7 mouse cellular contexts compared by ENCODE assay signal in genomic region chr2:116972614-116972985, GRCm38 (mm10).
DNase-seq lines count a peak whose midpoint lies in the region; ATAC-seq and TF ChIP-seq lines count a peak whose summit lies in the region.

No protein-coding gene starts in this region.

- no peak overlapping the region for H3K4me3 ChIP-seq in CH12.LX (replicated peaks in 1 of 3; ENCODE audit: low read depth in 2 of 3, low read length in 2 of 3, poor library complexity in 1 of 3)
- H3K4me3 ChIP-seq in forebrain, embryonic 11.5 days (ENCODE audit: low read depth, low read length): no peak overlapping the region
- H3K4me3 ChIP-seq in hindbrain, postnatal 0 days (ENCODE audit: low read length): no peak overlapping the region
- peak overlapping the region; percentile 40 for H3K4me3 ChIP-seq in midbrain, embryonic 10.5 days

- no peaks in the 10 kb centered on the region for H3K27me3 ChIP-seq in CH12.LX (replicated peaks)
- H3K27me3 ChIP-seq in forebrain, embryonic 11.5 days (ENCODE audit: control insufficient read depth, insufficient read depth, low read length): 0 out of 2 replicates have a peak, but pooled peaks cover 2% of the 10 kb centered on the region
- H3K27me3 ChIP-seq in hindbrain, postnatal 0 days (ENCODE audit: insufficient read depth, low read length): no peaks in the 10 kb centered on the region
- peaks cover 38% of the 10 kb centered on the region for H3K27me3 ChIP-seq in midbrain, embryonic 10.5 days (ENCODE audit: low read depth, poor library complexity, severe bottlenecking)

- no peak for TF ChIP-seq RAD21 in CH12.LX (IDR thresholded peaks at IDR 0.05; ENCODE audit: low read depth, low read length)

- in situ Hi-C loops in CH12.LX (cut with MboI; ENCODE audit: low pct_ligation_motif_present, low pct_unique_long_range_greater_than_20kb, low sequenced_read_pairs): loop anchor here (10.0 kb wide), 1 partner anchor 152 kb away; the partner anchor contains the start of gene Spred1

- H3K4me2 ChIP-seq in CH12.LX (ENCODE audit: insufficient read depth, low read depth, poor library complexity, severe bottlenecking): peak overlapping the region; percentile 96
- peak overlapping the region; percentile 41 for H3K4me2 ChIP-seq in forebrain, embryonic 11.5 days (ENCODE audit: low read depth, low read length, severe bottlenecking)
- H3K4me2 ChIP-seq in hindbrain, postnatal 0 days (ENCODE audit: low read depth, low read length): peak overlapping the region; percentile 42

- peak; percentile 42 for ATAC-seq in forebrain, embryonic 11.5 days (replicated peaks; ENCODE audit: low FRiP score)
- no peak for ATAC-seq in hindbrain, postnatal 0 days

- TF ChIP-seq CTCF in CH12.LX (conservative IDR thresholded peaks at IDR 0.05 in 1 of 2, IDR thresholded peaks at IDR 0.05 in 1 of 2; ENCODE audit: low read depth in 2 of 2, low read length in 2 of 2): no peak
- peak; percentile 35 for TF ChIP-seq CTCF in hindbrain, postnatal 0 days (IDR thresholded peaks at IDR 0.05; ENCODE audit: low read depth)

- no peaks in the 10 kb centered on the region for H3K9me3 ChIP-seq in CH12.LX (replicated peaks; ENCODE audit: low read length)
- no peaks in the 10 kb centered on the region for H3K9me3 ChIP-seq in forebrain, embryonic 11.5 days (ENCODE audit: control insufficient read depth, low read length)
- H3K9me3 ChIP-seq in hindbrain, postnatal 0 days (ENCODE audit: low read length): no peaks in the 10 kb centered on the region
- no peaks in the 10 kb centered on the region for H3K9me3 ChIP-seq in midbrain, embryonic 10.5 days (replicated peaks)

- H3K36me3 ChIP-seq in CH12.LX (replicated peaks in 1 of 2; ENCODE audit: control insufficient read depth in 1 of 2, insufficient read depth in 1 of 2, low read length in 1 of 2): no peaks in the 10 kb centered on the region
- H3K36me3 ChIP-seq in forebrain, embryonic 11.5 days (ENCODE audit: control insufficient read depth, insufficient read depth, low read length): no peaks in the 10 kb centered on the region
- H3K36me3 ChIP-seq in hindbrain, postnatal 0 days (ENCODE audit: insufficient read depth, low read length): no peaks in the 10 kb centered on the region
- H3K36me3 ChIP-seq in midbrain, embryonic 10.5 days: no peaks in the 10 kb centered on the region

- TF ChIP-seq EP300 in CH12.LX (IDR thresholded peaks at IDR 0.05; ENCODE audit: low read length): no peak

- peak overlapping the region; percentile 30 for H3K9ac ChIP-seq in CH12.LX (ENCODE audit: insufficient read depth, low read depth)
- no peak overlapping the region for H3K9ac ChIP-seq in forebrain, embryonic 11.5 days (ENCODE audit: low read length)
- no peak overlapping the region for H3K9ac ChIP-seq in hindbrain, postnatal 0 days (replicated peaks; ENCODE audit: low read length)

- peak; percentile 87 for DNase-seq in 416B (ENCODE audit: low read depth)
- peak; percentile 47 for DNase-seq in CH12.LX (ENCODE audit: extremely low read depth)
- peak; percentile 63 for DNase-seq in forebrain, embryonic 11.5 days (ENCODE audit: low spot score)
- DNase-seq in hindbrain, postnatal 0 days (ENCODE audit: low spot score): peak; percentile 73
- peak; percentile 69 for DNase-seq in midbrain, embryonic 10.5 days (ENCODE audit: low spot score)
- DNase-seq in cerebellum, postnatal 25 days: no peak
- no peak for DNase-seq in cerebellum, adult 18-20 months

- WGBS in forebrain, embryonic 11.5 days: under 1% methylated on average over 6 of the region's 6 CpGs
- WGBS in hindbrain, postnatal 0 days: 5% methylated on average over 6 of the region's 6 CpGs
- under 1% methylated on average over 6 of the region's 6 CpGs for WGBS in midbrain, embryonic 10.5 days

- no peak for TF ChIP-seq POLR2A in CH12.LX (IDR thresholded peaks at IDR 0.05; ENCODE audit: low read depth, low read length)

- H3K4me1 ChIP-seq in CH12.LX (ENCODE audit: control insufficient read depth in 1 of 2, insufficient read depth in 2 of 2): peaks cover 12 to 39% of the 10 kb centered on the region in 2 experiments; a peak in 3 of 4 replicates
- peaks cover 33% of the 10 kb centered on the region for H3K4me1 ChIP-seq in forebrain, embryonic 11.5 days (replicated peaks; ENCODE audit: control insufficient read depth, insufficient read depth, low read length)
- H3K4me1 ChIP-seq in hindbrain, postnatal 0 days (ENCODE audit: insufficient read depth, low read length): peaks cover 23% of the 10 kb centered on the region
- H3K4me1 ChIP-seq in midbrain, embryonic 10.5 days: peaks cover 68% of the 10 kb centered on the region

- dilution Hi-C loops in CH12.LX (cut with MboI; ENCODE audit: extremely low pct_ligation_motif_present, extremely low pct_unique_long_range_greater_than_20kb, low sequenced_read_pairs): no loop called here

- H3K27ac ChIP-seq in CH12.LX (ENCODE audit: insufficient read depth, low read depth): no peak overlapping the region
- peak overlapping the region; percentile 65 for H3K27ac ChIP-seq in forebrain, embryonic 11.5 days (ENCODE audit: low read depth, low read length)
- H3K27ac ChIP-seq in hindbrain, postnatal 0 days: peak overlapping the region; percentile 67; the same call in 1 of the 2 replicates
- peak overlapping the region; percentile 76 for H3K27ac ChIP-seq in midbrain, embryonic 10.5 days (replicated peaks)

- H3K79me2 ChIP-seq in CH12.LX (replicated peaks; ENCODE audit: control insufficient read depth, extremely low read depth, insufficient read depth, poor library complexity, severe bottlenecking): no peaks in the 10 kb centered on the region

TF ChIP-seq in CH12.LX, 34 proteins besides CTCF, POLR2A, EP300 and RAD21:
- TF ChIP-seq RCOR1 (conservative IDR thresholded peaks at IDR 0.05; ENCODE audit: low read depth, low read length) (no peak), BHLHE40 (IDR thresholded peaks at IDR 0.05; ENCODE audit: low read depth, low read length) (0 out of 2 replicates have a peak, but pooled peaks have one; percentile 35)

Comparison
In these comparisons a context has a peak if more than half of its experiments do, and no peak if none do; other contexts are left out.
1. DNase-seq: peak in 416B (single experiment), CH12.LX (single experiment), forebrain, embryonic 11.5 days (single experiment), hindbrain, postnatal 0 days (single experiment) and midbrain, embryonic 10.5 days (single experiment); none in cerebellum, postnatal 25 days (0 of 2) and cerebellum, adult 18-20 months (0 of 2).
2. H3K4me2 ChIP-seq: peak in every context shown above with its lines; median percentile 96 in CH12.LX; 42 in hindbrain, postnatal 0 days; 41 in forebrain, embryonic 11.5 days.